Mouse (Mus musculus) naive thymus-derived CD4-positive, alpha-beta T cell, adult 2 months (primary cell): ENCODE results near the gene Neurl3.

ENCODE experiments used
- DNase-seq: peaks from one replicate; pipeline ENCODE4 v3.0.0-alpha.2; 2011; ENCODE audit warnings: low read depth

The Neurl3 gene

DNA sequence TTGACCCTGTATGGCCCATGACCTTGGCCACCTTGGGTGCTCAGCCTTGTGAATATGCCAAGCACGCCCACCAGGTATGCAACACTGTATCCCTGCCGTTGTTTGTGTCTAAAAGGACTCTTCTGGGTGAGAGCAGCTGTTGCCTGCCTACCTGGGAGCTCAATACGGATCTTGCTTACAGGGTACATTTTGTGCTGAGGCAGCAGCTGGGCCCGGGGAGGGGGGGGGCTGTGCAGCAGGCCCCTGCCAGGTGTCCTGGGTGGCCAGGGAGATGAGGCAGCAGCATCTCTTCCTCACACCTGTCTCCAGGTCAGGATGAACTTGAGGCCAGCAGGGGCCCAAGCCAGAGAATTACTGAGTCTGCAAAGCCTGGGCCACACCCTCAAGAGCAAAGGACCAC, 23.6 kb upstream of the Neurl3 start:
- no peak for DNase-seq

DNA sequence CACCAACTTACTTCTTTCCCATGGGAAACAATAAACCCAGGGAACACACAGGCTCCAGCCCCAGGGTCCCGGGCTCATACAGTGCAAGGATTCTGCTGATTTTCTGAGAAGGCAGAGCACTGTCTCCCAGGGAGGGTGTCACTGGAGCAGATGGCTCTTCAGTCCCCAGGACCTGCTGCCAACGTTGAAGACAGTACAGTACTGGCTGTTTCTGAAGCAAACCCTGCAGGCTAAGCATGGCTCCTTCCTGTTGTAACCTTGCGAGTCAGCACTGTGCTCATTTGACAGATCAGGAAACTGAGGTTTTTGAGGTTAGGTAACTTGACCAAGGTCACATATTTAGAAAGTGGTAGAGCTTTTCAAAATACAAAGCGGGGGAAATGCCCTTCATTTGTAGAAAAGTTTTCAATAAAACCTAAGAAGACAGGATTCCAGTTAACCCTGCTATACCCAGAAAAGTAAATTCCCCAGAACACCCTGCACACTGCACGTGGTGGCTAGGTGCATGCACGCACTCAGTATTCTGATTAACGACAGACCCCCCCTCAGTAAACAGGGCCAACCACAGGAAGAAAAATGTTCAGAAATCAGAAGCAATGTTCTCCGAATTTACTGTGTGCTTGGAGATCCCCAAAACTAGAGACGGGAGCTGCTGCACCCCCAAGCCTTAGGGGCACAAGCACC, 22.1 kb upstream of the Neurl3 start:
- peak; percentile 74 for DNase-seq

DNA sequence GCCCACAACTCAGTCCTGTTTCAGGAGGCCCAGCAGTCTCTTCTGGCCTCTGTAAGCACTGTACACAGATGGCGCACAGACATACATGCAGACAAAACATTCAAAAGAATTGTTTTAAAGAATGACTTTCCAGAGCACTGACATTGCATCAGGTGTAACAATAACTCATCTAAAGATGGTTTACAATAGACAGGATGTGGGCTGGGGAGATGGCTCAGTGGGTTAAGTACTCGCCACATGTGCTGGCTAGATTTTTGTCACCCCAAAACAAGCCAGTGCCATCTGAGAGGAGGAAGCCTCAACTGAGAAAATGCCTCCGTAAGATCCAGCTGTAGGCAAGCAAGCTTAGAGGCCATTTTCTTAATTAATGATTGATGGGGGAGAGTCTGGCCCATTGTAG, 19.9 kb upstream of the Neurl3 start:
- DNase-seq = peak; percentile 80

GRCm38 (mm10) chr1:36293470-36293869, 19.0 kb upstream of the Neurl3 start:
- peak; percentile 72 for DNase-seq

- DNase-seq = peak; percentile 72
These were observed 7.4 kb upstream of the Neurl3 start for GRCm38 (mm10) chr1:36281849-36282248.

DNA sequence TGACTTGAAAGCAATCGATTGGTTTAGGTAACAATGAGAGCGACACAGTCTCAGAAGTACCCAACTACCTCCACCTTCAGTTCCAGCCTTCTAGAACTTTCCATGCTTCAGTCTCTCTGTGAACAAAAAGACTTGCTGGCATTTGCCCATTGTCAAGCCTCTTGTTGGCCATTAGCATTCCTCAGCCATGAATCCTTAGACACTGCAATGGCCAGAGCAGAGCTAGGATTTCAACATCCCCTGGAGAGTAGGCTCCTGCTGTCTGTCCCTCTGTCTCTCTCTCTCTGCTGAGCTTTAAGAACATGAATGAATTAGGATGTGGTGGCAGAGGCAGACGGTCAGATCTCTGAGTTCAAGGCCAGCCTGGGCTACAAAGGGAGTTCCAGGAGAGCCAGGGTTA, 6.5 kb upstream of the Neurl3 start:
- no peak for DNase-seq

DNA sequence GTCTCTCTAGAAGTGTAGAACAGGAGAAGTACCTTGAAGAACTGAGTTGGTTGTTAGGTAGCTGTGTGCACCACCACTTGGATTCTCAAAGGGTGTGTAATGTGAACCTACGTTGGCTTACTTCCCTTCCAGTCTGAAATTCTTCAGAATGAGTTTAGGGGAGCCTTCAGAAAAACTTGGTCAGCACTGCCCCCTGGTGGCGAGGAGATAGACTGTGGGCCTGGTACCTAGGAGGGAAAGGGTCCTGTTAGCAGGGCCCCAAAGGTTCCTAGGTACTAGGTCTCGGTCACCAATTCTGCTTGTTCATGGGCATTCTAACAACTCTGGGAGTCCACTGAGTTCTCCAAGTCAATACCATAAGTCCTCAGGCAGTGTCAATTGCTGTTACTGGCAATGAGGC, 4.7 kb upstream of the Neurl3 start:
- peak; percentile 94 for DNase-seq

GRCm38 (mm10) chr1:36277267-36278060, 3.0 kb upstream of the Neurl3 start:
- peak; percentile 93 for DNase-seq

DNA sequence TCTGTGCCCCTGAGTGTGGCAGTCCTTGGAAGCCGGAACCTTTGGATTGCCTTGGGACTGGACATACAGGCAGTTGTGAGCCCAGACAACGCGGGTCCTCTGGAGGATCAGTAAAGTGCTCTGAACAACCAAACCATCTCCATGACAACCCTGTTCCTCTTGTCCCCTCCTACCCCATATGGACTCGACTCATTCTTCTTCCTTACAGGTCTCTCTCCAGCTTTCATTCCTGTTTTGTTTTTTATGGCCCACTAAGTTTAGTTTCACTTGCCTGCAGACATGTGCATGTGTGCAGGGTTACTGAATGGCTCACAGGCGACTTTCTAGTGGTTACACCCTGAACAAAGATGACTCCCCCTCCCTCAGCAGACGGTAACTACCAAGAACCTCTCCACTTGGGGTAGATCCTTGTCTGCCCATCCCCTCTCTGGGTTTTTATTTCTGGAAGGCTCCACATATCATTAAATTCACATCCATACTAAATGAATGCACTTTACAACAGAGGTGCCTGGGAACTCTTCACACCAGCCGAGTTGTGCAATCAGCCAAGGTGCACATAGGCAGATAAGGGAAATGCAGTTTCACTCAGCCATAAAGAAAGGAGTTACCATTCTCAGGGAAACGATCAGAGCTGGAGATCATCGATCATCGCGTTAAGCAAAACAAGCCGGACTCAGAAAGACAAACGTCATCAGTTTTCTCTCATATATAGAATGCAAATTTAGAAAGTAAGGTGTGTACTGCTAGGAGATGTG, 1.3 kb upstream of the Neurl3 start:
- peak; percentile 58 for DNase-seq

DNA sequence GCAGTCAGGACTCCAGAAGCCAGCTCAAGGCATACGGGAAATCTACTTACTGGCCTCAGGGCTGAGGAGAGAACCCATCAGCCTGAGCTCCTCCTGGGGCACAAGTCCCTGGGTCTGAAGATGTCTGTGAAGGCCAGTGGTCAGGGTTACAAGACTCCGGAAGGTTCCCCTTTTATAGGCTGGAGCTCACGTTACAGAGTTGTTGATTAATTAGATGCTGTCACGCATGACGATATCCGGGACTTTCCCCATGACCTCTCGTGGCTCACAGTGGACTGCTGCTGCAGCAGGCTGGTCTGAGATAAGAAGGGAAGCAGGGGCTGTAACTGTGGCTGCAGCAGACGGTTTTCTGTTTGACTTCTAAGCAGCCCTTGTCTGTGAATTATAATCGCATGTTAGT, 1.2 kb downstream of the Neurl3 start:
- DNase-seq = peak; percentile 77

DNA sequence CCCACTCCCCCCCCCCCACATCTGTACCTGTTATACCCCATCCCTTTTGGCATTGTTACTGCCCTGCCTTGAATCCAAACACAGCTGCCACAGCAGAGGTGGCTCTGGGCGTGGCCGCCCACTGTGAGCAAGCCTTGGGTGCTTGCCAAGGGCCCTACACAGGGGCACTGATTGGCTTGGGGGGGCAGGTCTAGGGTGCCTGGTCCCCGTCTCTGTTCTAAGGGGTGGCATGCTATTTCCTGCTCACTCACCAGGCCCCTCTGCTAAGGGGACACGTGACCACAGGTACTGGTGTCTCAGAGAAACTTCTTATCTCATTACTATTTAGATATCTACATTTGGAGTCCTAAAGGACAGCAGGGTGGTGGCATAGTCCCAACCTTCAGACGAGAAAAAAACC, 1.9 kb downstream of the Neurl3 start:
- DNase-seq = peak; percentile 73

- DNase-seq = no peak
These were observed 2.8 kb downstream of the Neurl3 start for GRCm38 (mm10) chr1:36271516-36272230.

GRCm38 (mm10) chr1:36270666-36271065, 3.8 kb downstream of the Neurl3 start:
- DNase-seq = peak; percentile 11

DNA sequence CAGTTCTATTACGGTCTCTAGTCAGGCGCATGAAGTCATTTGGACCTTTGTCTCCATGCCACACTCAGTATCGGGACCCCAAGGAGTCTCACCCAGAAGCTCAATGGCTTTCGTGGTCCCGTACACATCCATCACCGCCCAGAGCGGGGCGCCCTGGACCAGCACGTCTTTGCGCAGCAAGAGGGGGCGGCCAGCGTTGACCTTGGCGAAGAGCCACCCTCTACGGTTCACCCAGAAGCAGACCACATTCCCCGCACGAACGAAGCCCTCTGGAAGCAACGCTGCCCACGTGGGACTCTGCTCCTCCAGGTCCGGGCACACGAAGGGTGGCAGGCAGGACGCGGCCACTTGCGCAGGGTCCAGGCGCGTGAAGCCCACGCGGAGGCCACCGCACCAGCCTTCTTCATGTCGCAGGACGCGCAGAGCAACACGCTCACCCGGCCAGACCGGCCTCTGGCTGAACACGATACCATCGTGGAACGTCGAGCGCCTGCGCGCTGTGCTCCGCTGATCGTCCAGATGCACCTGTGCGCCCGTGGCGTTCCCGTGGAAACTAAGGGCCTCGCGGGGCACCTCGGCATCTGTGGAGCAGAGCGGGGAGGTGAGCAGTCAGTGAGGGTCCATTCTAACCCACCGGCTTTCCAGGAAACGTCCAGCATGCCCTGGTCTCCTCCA, 5.2 kb downstream of the Neurl3 start:
- no peak for DNase-seq

DNA sequence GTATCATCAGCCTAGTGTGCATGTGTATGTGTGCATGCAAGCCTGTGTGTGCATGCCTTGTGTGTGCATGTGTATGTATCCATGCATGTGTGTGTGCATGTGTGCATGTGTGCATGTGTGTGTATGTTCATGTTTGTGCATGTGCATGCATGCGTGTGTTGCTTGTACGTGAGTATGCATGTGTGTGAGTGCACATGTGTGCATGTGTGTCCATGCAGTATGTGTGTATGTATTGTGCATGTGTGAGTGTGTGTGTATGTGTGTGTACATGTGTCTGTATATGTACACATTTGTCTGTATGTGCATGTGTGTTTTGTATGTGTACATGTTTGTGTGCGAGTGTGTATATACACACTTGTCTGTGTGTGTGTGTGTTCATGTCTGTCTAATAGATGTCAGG, 6.9 kb downstream of the Neurl3 start:
- DNase-seq = peak; percentile 26

DNA sequence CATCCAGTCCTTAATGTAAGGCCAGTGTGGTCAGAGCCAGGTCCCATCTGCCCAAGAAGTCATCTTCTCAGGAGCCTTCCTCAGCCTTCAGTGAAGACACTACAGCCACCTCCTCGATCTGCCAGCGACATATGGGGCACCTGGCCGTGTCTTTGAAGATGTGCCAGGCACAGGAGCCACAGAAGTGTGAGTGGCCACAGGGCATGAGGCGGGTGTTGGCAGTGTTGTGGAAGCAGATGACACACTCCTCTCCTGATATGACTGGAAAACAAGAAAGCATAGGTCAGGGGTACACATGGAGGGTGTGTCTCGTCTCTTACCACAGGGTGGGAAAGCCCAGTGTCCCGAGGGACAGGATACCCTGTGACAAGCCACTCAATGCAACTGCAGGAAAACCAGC, 8.2 kb downstream of the Neurl3 start:
- DNase-seq = peak; percentile 36

GRCm38 (mm10) chr1:36263833-36264488, 10.5 kb downstream of the Neurl3 start:
- peak; percentile 91 for DNase-seq

- DNase-seq = peak; percentile 73
These were observed 12.6 kb downstream of the Neurl3 start for GRCm38 (mm10) chr1:36261708-36262504.

DNA sequence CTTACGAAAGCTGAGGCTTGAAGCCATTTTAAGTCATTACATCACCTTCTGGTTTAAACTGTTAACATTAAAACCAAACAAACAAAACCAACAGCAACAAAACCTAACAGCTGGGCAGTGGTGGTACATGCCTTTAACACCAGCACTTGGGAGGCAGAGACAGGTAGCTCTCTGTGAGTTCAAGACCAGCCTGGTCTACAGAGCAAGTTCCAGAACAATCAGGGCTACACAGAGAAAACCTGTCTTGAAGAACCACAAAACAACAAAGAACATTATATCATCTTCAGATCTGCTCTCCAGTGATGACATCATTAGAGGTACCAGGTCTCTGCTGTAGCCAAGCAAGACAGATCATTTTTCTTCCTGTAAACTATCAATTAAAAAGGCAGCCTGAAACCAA, 14.1 kb downstream of the Neurl3 start:
- peak; percentile 73 for DNase-seq

GRCm38 (mm10) chr1:36259281-36259680, 15.2 kb downstream of the Neurl3 start:
- DNase-seq = no peak
